Mouse (Mus musculus): Measurements from ENCODE around the gene Sort1. TPM values are rescaled to one million over a fixed set of nuclear protein-coding genes. Genes with fewer than 3 reads are reported as not detected.

Sort1 gene
- polyA plus RNA-seq, 1 experiment: 19.2 TPM

DNA sequence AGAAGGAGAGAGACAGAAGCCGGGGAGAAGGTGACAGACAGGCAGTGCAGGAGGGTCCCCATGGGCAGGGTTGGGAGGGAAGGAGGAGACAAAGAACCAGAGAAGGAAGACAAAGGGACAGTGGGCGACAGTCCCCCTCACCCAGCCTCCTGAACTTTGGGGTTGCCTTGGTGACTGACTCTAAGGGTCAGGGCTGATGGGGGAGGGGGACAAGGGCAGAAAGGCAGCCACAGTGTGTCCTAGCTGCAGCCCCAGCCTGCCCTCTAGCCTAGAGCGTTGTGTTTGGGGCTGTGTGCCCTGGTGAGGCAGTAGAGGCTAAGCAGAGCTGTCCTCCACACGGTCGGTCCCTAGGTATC, 126.5 kb downstream of the Sort1 start:
- Histone ChIP-seq H3K4me1 (ENCODE audit: control insufficient read depth, insufficient read depth, low read length) (no peaks in the 10 kb centered on the region), H3K27ac (ENCODE audit: insufficient read depth, low read length) (no peak overlapping the region), H3K4me3 (ENCODE audit: insufficient read depth, low read length) (no peak overlapping the region)
- no peak for TF ChIP-seq POLR2A (IDR thresholded peaks at IDR 0.05; ENCODE audit: low read depth, low read length)
- TF ChIP-seq CTCF (IDR thresholded peaks at IDR 0.05; ENCODE audit: borderline replicate concordance, insufficient read depth, low read length): no peak

Other genes starting within 250 kb of the Sort1 start
- 11.1 and 11.5 TPM in 2 replicates for gene Gstm4, start 239.2 kb upstream of the Sort1 start, polyA plus RNA-seq (2011; ENCODE audit: insufficient read length, low read depth, missing spikeins)
- gene Ampd2, start 197.4 kb upstream of the Sort1 start, polyA plus RNA-seq (2011; ENCODE audit: insufficient read length, low read depth, missing spikeins): 48.3 and 50.0 TPM in 2 replicates
- gene Gnat2, start 191.3 kb upstream of the Sort1 start, polyA plus RNA-seq (2011; ENCODE audit: insufficient read length, low read depth, missing spikeins): 1.0 and 1.1 TPM in 2 replicates
- gene Gnai3, start 137.9 kb upstream of the Sort1 start, polyA plus RNA-seq (2011; ENCODE audit: insufficient read length, low read depth, missing spikeins): 138 and 152 TPM in 2 replicates
- gene Gpr61, start 129.2 kb upstream of the Sort1 start, polyA plus RNA-seq (2011; ENCODE audit: insufficient read length, low read depth, missing spikeins): not detected in 2 replicates
- gene Amigo1, start 97.7 kb upstream of the Sort1 start, polyA plus RNA-seq (2011; ENCODE audit: insufficient read length, low read depth, missing spikeins): 3.1 and 5.5 TPM in 2 replicates
- 2.7 and 3.5 TPM in 2 replicates for gene Cyb561d1, start 82.9 kb upstream of the Sort1 start, polyA plus RNA-seq (2011; ENCODE audit: insufficient read length, low read depth, missing spikeins)
- gene Atxn7l2, start 73.1 kb upstream of the Sort1 start, polyA plus RNA-seq (2011; ENCODE audit: insufficient read length, low read depth, missing spikeins): 4.1 and 6.2 TPM in 2 replicates
- gene Sypl2, start 57.4 kb upstream of the Sort1 start, polyA plus RNA-seq (2011; ENCODE audit: insufficient read length, low read depth, missing spikeins): not detected in 2 replicates
- 118 and 123 TPM in 2 replicates for gene Psma5, start 27.2 kb upstream of the Sort1 start, polyA plus RNA-seq (2011; ENCODE audit: insufficient read length, low read depth, missing spikeins)
- not detected in 2 replicates for gene Mybphl, start 80.8 kb downstream of the Sort1 start, polyA plus RNA-seq (2011; ENCODE audit: insufficient read length, low read depth, missing spikeins)
- gene Psrc1, start 99.8 kb downstream of the Sort1 start, polyA plus RNA-seq (2011; ENCODE audit: insufficient read length, low read depth, missing spikeins): 149 and 152 TPM in 2 replicates
- 1.8 and 1.9 TPM in 2 replicates for gene Celsr2, start 131.5 kb downstream of the Sort1 start, polyA plus RNA-seq (2011; ENCODE audit: insufficient read length, low read depth, missing spikeins)
- gene Sars, start 161.1 kb downstream of the Sort1 start, polyA plus RNA-seq (2011; ENCODE audit: insufficient read length, low read depth, missing spikeins): 346 and 376 TPM in 2 replicates

Data from embryonic fibroblast, embryonic 13.5 days (primary cell).